Mouse (Mus musculus) bone marrow macrophage, adult 2 months (primary cell): ENCODE data around the gene Dnah8.

ENCODE experiments used
- CTCF ChIP-seq: IDR thresholded peaks from 2 replicates; pipeline ENCODE4 v1.5.1; 2012; ENCODE audit warnings: low read depth, mild to moderate bottlenecking, low read length, moderate library complexity
- POLR2A ChIP-seq: IDR thresholded peaks from 2 replicates; pipeline ENCODE4 v1.6.1; 2012; ENCODE audit warnings: mild to moderate bottlenecking, low read depth, low read length, borderline replicate concordance

DNA sequence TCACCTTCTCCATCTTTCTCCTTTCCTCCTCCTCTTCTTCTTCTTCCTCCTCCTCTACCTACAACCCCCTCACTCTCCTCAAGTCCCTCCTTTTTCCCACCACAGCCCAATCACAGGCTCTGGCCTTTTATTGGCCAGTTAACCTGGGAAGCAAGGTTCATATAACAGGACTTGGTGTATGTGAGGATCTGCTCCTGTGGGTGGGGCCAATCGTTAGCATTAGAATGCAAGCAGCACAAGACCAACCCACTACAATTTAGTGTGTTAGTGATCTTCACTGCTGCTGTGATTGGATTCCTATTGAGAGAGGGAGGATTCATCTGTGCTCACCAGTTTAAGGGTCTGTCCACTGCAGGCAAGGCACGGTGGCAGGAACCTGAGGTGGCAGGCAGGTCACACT lies 14.8 kb downstream of the Dnah8 start:
- TF ChIP-seq POLR2A (no peak), CTCF (no peak)
